Mouse (Mus musculus): ENCODE results near the gene Epb41l1. TPM values are rescaled to one million over a fixed set of nuclear protein-coding genes. Genes with fewer than 3 reads are reported as not detected.

Epb41l1 gene
- total RNA-seq, 2 experiments from 2014 or later = 346 to 360 TPM

GRCm38 (mm10) chr2:156568647-156569046 lies 147.9 kb downstream of the Epb41l1 start:
- intact Hi-C loops (cut with DNase I) = no loop called here
- DNase-seq (ENCODE audit: low spot score in 2 of 2) = no peak

GRCm38 (mm10) chr2:156569261-156569660 lies 148.6 kb downstream of the Epb41l1 start:
- no peak for DNase-seq (ENCODE audit: low spot score in 2 of 2)
- intact Hi-C loops (cut with DNase I) = no loop called here

GRCm38 (mm10) chr2:156571521-156571920 lies 150.8 kb downstream of the Epb41l1 start:
- intact Hi-C loops (cut with DNase I) = no loop called here
- no peak for DNase-seq (ENCODE audit: low spot score in 2 of 2)

- no peak for DNase-seq (ENCODE audit: low spot score in 2 of 2)
- intact Hi-C loops (cut with DNase I) = no loop called here
Observed at GRCm38 (mm10) chr2:156576850-156577587, 156.3 kb downstream of the Epb41l1 start.

GRCm38 (mm10) chr2:156580507-156580906 lies 159.8 kb downstream of the Epb41l1 start:
- intact Hi-C loops (cut with DNase I) = no loop called here
- DNase-seq (ENCODE audit: low spot score in 2 of 2) = no peak

GRCm38 (mm10) chr2:156581244-156581643 lies 160.5 kb downstream of the Epb41l1 start:
- intact Hi-C loops (cut with DNase I) = no loop called here
- DNase-seq (ENCODE audit: low spot score in 2 of 2) = peak; percentile 87 to 89

GRCm38 (mm10) chr2:156582887-156583286 lies 162.2 kb downstream of the Epb41l1 start:
- intact Hi-C loops (cut with DNase I) = no loop called here
- no peak for DNase-seq (ENCODE audit: low spot score in 2 of 2)

- peak; percentile 28 to 39 for DNase-seq (ENCODE audit: low spot score in 2 of 2)
- intact Hi-C loops (cut with DNase I) = loop anchor here (2.0 kb wide), 1 partner anchor 29 kb away; the partner anchor contains the start of gene Dlgap4
Observed at GRCm38 (mm10) chr2:156584154-156584796, 163.6 kb downstream of the Epb41l1 start.

- DNase-seq (ENCODE audit: low spot score in 2 of 2) = peak; percentile 55 to 62
- intact Hi-C loops (cut with DNase I) = loop anchor here (2.0 kb wide), 1 partner anchor 28 kb away; the partner anchor contains the start of gene Dlgap4
Observed at GRCm38 (mm10) chr2:156584797-156585471, 164.2 kb downstream of the Epb41l1 start.

- no peak for DNase-seq (ENCODE audit: low spot score in 2 of 2)
- intact Hi-C loops (cut with DNase I) = no loop called here
Observed at GRCm38 (mm10) chr2:156589481-156589880, 168.8 kb downstream of the Epb41l1 start.

Small RNAs within 50 kb of the gene (microRNA-seq; reads per million reads assigned to microRNA genes)
- gene Gm22758 = not detected

Other genes with a start within 250 kb of the Epb41l1 start
- 100 to 1,000 TPM; 223 to 344 TPM for gene Rbm39, start 240.7 kb upstream of the Epb41l1 start, total RNA-seq (2021)
- 10 to 100 TPM; 68.9 to 77.7 TPM for gene Phf20, start 224.4 kb upstream of the Epb41l1 start, total RNA-seq (2021)
- 1 to 10 TPM; 4.9 to 7.2 TPM for gene Cnbd2, start 108.6 kb upstream of the Epb41l1 start, total RNA-seq (2021)
- 100 to 1,000 TPM in 1 of 2 experiments, 10 to 100 TPM in 1; 86.2 to 105 TPM for gene Scand1, start 108.2 kb upstream of the Epb41l1 start, total RNA-seq (2021)
- gene Aar2, start 126.7 kb downstream of the Epb41l1 start, total RNA-seq (2021) = 10 to 100 TPM; 34.5 to 38.8 TPM
- 100 to 1,000 TPM; 224 to 241 TPM for gene Dlgap4, start 192.8 kb downstream of the Epb41l1 start, total RNA-seq (2021)